ENCODE assay signal across 16 mouse cellular contexts in genomic region chr2:123320448-123321097, GRCm38 (mm10).
"Had no signal": no experiment of that assay in that cellular context is flagged by ENCODE, and none has a peak within 500 bp of the region (broad histone marks: within the 10 kb centered on the region; RNA-seq: fewer than 3 reads in every experiment).

No protein-coding gene starts in this region.

- DNase-seq: liver, embryonic 13.5 days; liver, postnatal 0 days; lung, adult 2 months; right cerebral cortex, postnatal 14 days; thymus, adult 2 months; thymus, postnatal 25 days; thymus, postnatal 4 days had no signal

- H3K9ac ChIP-seq: liver, embryonic 13.5 days; liver, embryonic 15.5 days; liver, postnatal 0 days; midbrain, embryonic 13.5 days; midbrain, embryonic 15.5 days; neural tube, embryonic 12.5 days; stomach, embryonic 15.5 days had no signal

- H3K4me1 ChIP-seq: liver, embryonic 13.5 days; liver, embryonic 15.5 days; megakaryocyte, embryonic 14.5 days; stomach, embryonic 15.5 days had no signal

- H3K27me3 ChIP-seq: liver, embryonic 13.5 days; liver, embryonic 15.5 days; megakaryocyte, embryonic 14.5 days; midbrain, embryonic 13.5 days; midbrain, embryonic 15.5 days; neural tube, embryonic 12.5 days; stomach, embryonic 15.5 days had no signal

- H3K9me3 ChIP-seq: liver, embryonic 13.5 days; liver, embryonic 15.5 days; megakaryocyte, embryonic 14.5 days; midbrain, embryonic 13.5 days; midbrain, embryonic 15.5 days; neural tube, embryonic 12.5 days; stomach, embryonic 15.5 days had no signal

- H3K27ac ChIP-seq: liver, embryonic 13.5 days; liver, embryonic 15.5 days; macrophage; midbrain, embryonic 13.5 days; midbrain, embryonic 15.5 days; neural tube, embryonic 12.5 days; stomach, embryonic 15.5 days; stomach, postnatal 0 days had no signal

- H3K36me3 ChIP-seq: liver, embryonic 13.5 days; liver, embryonic 15.5 days; midbrain, embryonic 13.5 days; midbrain, embryonic 15.5 days; neural tube, embryonic 12.5 days; stomach, embryonic 15.5 days had no signal

- ATAC-seq: liver, postnatal 0 days; midbrain, embryonic 13.5 days; midbrain, embryonic 15.5 days had no signal

- H3K4me2 ChIP-seq: liver, embryonic 13.5 days; liver, embryonic 15.5 days; midbrain, embryonic 11.5 days; midbrain, embryonic 13.5 days; midbrain, embryonic 15.5 days; neural tube, embryonic 12.5 days; stomach, embryonic 15.5 days had no signal

- H3K4me3 ChIP-seq: liver, embryonic 13.5 days; liver, embryonic 15.5 days; megakaryocyte, embryonic 14.5 days; midbrain, embryonic 13.5 days; midbrain, embryonic 15.5 days; neural tube, embryonic 12.5 days; stomach, embryonic 15.5 days had no signal
